Mouse (Mus musculus) left cerebral cortex, adult 2 months (tissue): ENCODE measurements around the gene Ythdf1. TPM values are rescaled to one million over a fixed set of nuclear protein-coding genes. Genes with fewer than 3 reads are reported as not detected.
A peak's percentile ranks its signal among the peaks of the same experiment; 100 is the strongest.

ENCODE experiments used
- DNase-seq, 2 experiments: peaks; one replicate each; pipeline ENCODE4 v3.0.0; 2021 to 2022; ENCODE audit warnings: low spot score in 2 of 2, mixed read lengths in 1 of 2; ENCODE audit errors: extremely low spot score in 1 of 2
- H3K27ac ChIP-seq: fragments of 200-600 bp; 2 replicates; pipeline ENCODE4 v1.8.1; 2022
- H3K4me3 ChIP-seq: fragments of 200-600 bp; 2 replicates; pipeline ENCODE4 v1.8.1; 2022
- CTCF ChIP-seq: fragments of 200-600 bp; IDR thresholded peaks from 2 replicates; pipeline ENCODE4 v1.8.1; 2022; ENCODE audit warnings: antibody characterized with exemption, mild to moderate bottlenecking, moderate library complexity
- intact Hi-C: fragments of 180-260 bp; cut with DNase I; formaldehyde crosslinking; loops from one replicate; pipeline ENCODE4 v1.15.1; 2025
- total RNA-seq, 2 experiments: library from RNA; stranded (reverse); gene quantifications; 2 replicates each; pipeline ENCODE4 v1.2.3; 2021

Ythdf1 gene
- total RNA-seq, 2 experiments from 2014 or later = 50.5 to 60.8 TPM

- intact Hi-C loops = loop anchor here (10.0 kb wide), 1 partner anchor 307 kb away; the partner anchor contains the start of genes Mrgbp and Ogfr
- peak overlapping the region; percentile 68 for H3K4me3 ChIP-seq
- TF ChIP-seq CTCF = no peak
- H3K27ac ChIP-seq = peak overlapping the region; percentile 99
- peak in 1 of 2 experiments; percentile 32 for DNase-seq
Measured at GRCm38 (mm10) chr2:180891835-180892323, 28.9 kb downstream of the Ythdf1 start.

GRCm38 (mm10) chr2:180891075-180891834, 29.5 kb downstream of the Ythdf1 start:
- intact Hi-C loops = loop anchor here (10.0 kb wide), 1 partner anchor 306 kb away; the partner anchor contains the start of genes Mrgbp and Ogfr

DNA sequence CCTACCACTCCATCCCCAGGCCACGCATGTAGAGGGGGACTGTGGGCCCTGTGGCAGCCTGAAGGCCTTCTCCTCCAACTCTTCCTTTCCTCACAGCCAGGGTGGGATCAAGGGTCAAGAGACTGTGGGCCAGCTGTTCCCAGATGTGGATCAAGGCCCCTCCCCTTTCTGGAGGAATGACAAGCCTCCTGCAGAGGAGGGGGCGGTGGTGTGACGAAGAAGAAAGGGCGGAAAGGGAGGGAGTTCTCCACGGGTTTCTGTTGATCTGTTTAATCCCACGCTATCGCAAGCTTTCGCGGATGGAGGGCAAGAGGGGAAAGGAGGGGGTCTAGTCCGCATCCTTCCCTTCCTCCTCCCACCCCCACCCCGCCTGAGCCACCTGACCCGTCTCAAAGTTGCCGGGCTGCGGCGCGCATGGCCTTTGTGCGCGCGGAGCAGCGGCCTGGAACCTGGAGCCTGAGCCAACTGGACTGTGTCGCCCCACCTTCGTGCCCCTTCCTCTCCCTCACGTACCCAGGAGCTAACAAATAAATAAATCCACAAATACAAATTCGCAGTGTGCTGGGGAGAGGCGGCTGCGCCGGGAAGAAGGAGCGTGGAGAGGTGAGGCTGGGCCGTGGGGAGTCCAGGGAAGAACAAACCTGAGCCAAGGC, 30.2 kb downstream of the Ythdf1 start:
- peak overlapping the region; percentile 68 for H3K4me3 ChIP-seq
- DNase-seq = no peak
- no peak for TF ChIP-seq CTCF
- H3K27ac ChIP-seq = peak overlapping the region; percentile 99
- intact Hi-C loops = loop anchor here (10.0 kb wide), 1 partner anchor 306 kb away; the partner anchor contains the start of genes Mrgbp and Ogfr

More at GRCm38 (mm10) chr2:180891075-180891834, 29.5 kb downstream of the Ythdf1 start:
- TF ChIP-seq CTCF = no peak
- H3K27ac ChIP-seq = peak overlapping the region; percentile 99
- H3K4me3 ChIP-seq = peak overlapping the region; percentile 68
- DNase-seq = peak; percentile 72 to 77

- no peak overlapping the region for H3K4me3 ChIP-seq
- no peak for DNase-seq
- H3K27ac ChIP-seq = peak overlapping the region; percentile 99
- TF ChIP-seq CTCF = no peak
- intact Hi-C loops = loop anchor here (10.0 kb wide), 1 partner anchor 305 kb away; the partner anchor contains the start of genes Mrgbp and Ogfr
Measured at GRCm38 (mm10) chr2:180889921-180890280, 30.8 kb downstream of the Ythdf1 start.

- intact Hi-C loops = no loop called here
- no peak for DNase-seq
- Histone ChIP-seq H3K4me3 (no peak overlapping the region), H3K27ac (no peak overlapping the region)
- no peak for TF ChIP-seq CTCF
Measured at GRCm38 (mm10) chr2:180889271-180889920, 31.4 kb downstream of the Ythdf1 start.

GRCm38 (mm10) chr2:180885270-180885669, 35.5 kb downstream of the Ythdf1 start:
- DNase-seq = no peak
- Histone ChIP-seq H3K27ac (no peak overlapping the region), H3K4me3 (no peak overlapping the region)
- no peak for TF ChIP-seq CTCF
- intact Hi-C loops = no loop called here

DNA sequence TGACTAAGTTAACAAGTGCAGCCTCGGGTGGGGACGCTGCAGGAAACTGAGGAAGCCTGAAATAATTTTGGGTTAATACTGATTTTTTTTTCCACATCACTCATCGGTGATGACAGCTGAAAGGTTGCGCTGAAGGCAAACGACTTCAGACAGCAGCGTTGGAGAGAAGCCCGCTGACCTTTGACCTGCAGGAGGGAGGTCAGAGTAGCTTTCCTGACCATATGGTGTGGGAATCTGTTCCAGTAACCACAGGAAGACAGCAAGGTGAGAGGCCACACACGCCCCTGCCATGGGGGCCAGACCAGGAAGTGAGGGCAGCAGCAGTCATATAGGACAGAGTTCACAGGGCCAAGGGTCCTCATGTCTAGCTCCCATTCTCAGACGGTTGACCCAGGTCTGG, 39.5 kb downstream of the Ythdf1 start:
- intact Hi-C loops = no loop called here
- DNase-seq = no peak
- Histone ChIP-seq H3K27ac (no peak overlapping the region), H3K4me3 (no peak overlapping the region)
- TF ChIP-seq CTCF = no peak

- Histone ChIP-seq H3K4me3 (no peak overlapping the region), H3K27ac (no peak overlapping the region; the same call in 1 of the 2 replicates)
- peak; percentile 36 to 77 for DNase-seq
- intact Hi-C loops = no loop called here
- TF ChIP-seq CTCF = no peak
Measured at GRCm38 (mm10) chr2:180879365-180880067, 41.2 kb downstream of the Ythdf1 start.

- Histone ChIP-seq H3K4me3 (no peak overlapping the region), H3K27ac (no peak overlapping the region)
- TF ChIP-seq CTCF = no peak
- DNase-seq = no peak
- intact Hi-C loops = no loop called here
Measured at GRCm38 (mm10) chr2:180870006-180870405, 50.7 kb downstream of the Ythdf1 start.

DNA sequence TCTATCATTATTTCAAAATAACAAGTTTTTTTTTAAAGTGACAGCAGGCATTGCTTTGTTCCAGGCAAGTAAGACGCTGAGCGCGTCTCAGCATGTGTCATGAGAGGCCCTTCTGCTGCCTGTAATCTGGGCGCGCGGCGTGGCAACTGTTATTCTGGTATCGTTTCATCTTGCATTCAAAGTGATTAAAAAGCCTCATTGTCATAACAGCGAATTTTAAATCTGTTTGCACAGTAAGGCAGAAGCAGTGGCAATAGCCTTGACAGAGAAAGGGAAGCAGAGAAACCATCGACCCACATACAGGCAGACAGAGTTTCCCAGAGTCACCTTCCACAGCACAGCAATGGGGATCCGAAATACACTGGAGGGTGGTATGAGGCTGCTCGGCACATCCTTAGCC, 59.2 kb downstream of the Ythdf1 start:
- Histone ChIP-seq H3K4me3 (no peak overlapping the region), H3K27ac (peak overlapping the region; percentile 13)
- intact Hi-C loops = no loop called here
- peak in 1 of 2 experiments; percentile 28 for DNase-seq
- no peak for TF ChIP-seq CTCF

- no peak for TF ChIP-seq CTCF
- DNase-seq = no peak
- intact Hi-C loops = no loop called here
- Histone ChIP-seq H3K27ac (no peak overlapping the region), H3K4me3 (no peak overlapping the region)
Measured at GRCm38 (mm10) chr2:180857121-180857520, 63.6 kb downstream of the Ythdf1 start.
